Mouse (Mus musculus) heart, embryonic 13.5 days (tissue): ENCODE results near the gene Il12rb1. TPM values are rescaled to one million over a fixed set of nuclear protein-coding genes. Genes with fewer than 3 reads are reported as not detected.

ENCODE experiments used
- ATAC-seq: fragments of 200-750 bp; cut with Nextera tagmentation; 2 replicates; pipeline ENCODE4 v1.8.0; 2017; ENCODE audit warnings: moderate TSS enrichment; ENCODE audit not compliant: insufficient number of reproducible peaks, low FRiP score, low TSS enrichment; ENCODE audit errors: extremely low read depth
- H3K27ac ChIP-seq: fragments of 300-500 bp; sonication (generic); replicated peaks from 2 replicates; pipeline ENCODE4 v1.5.1; 2015; ENCODE audit warnings: moderate library complexity, mild to moderate bottlenecking, inconsistent platforms
- H3K27me3 ChIP-seq: fragments of 300-500 bp; sonication (generic); replicated peaks from 2 replicates; pipeline ENCODE4 v1.6.1; 2015; ENCODE audit warnings: mild to moderate bottlenecking, inconsistent platforms
- H3K36me3 ChIP-seq: fragments of 300-500 bp; sonication (generic); 2 replicates; pipeline ENCODE4 v1.6.1; 2015; ENCODE audit warnings: mild to moderate bottlenecking, inconsistent platforms
- H3K4me1 ChIP-seq: fragments of 300-500 bp; sonication (generic); 2 replicates; pipeline ENCODE4 v1.6.1; 2015; ENCODE audit warnings: inconsistent platforms
- H3K4me2 ChIP-seq: fragments of 300-500 bp; sonication (generic); 2 replicates; pipeline ENCODE4 v1.6.1; 2015; ENCODE audit warnings: inconsistent platforms, mild to moderate bottlenecking, moderate library complexity
- H3K4me3 ChIP-seq: fragments of 300-500 bp; sonication (generic); 2 replicates; pipeline ENCODE4 v1.5.1; 2015; ENCODE audit warnings: moderate library complexity, mild to moderate bottlenecking, inconsistent platforms
- H3K9ac ChIP-seq: fragments of 300-500 bp; sonication (generic); 2 replicates; pipeline ENCODE4 v1.6.1; 2015; ENCODE audit warnings: inconsistent platforms, mild to moderate bottlenecking, moderate library complexity
- H3K9me3 ChIP-seq: fragments of 300-500 bp; sonication (generic); 2 replicates; pipeline ENCODE4 v1.6.1; 2016; ENCODE audit warnings: inconsistent platforms
- WGBS: fragments of 180-500 bp; shearing (Covaris S2); methylation state at CpG from one replicate; pipeline ENCODE4 v1.1.7; 2015; ENCODE audit warnings: mixed read lengths; 5-methylcytosine and 5-hydroxymethylcytosine counted together
- microRNA-seq: library from miRNA; unstranded; fragments of <30 nt; microRNA quantifications from one replicate; pipeline ENCODE4, GENCODE M21; 2016
- polyA plus RNA-seq: library from polyadenylated mRNA; unstranded; fragments of >200 nt; fragmentation: Nextera tagmentation; extraction: Ambion mirVana; gene quantifications from 2 replicates; pipeline ENCODE4 v1.2.1, GENCODE M21; 2015

Gene Il12rb1
- polyA plus RNA-seq, 1 experiment from 2014 or later, result not detected

- Histone ChIP-seq H3K4me2 (peak overlapping the region; percentile 51), H3K9me3 (no peaks in the 10 kb centered on the region), H3K4me1 (peaks cover 55% of the 10 kb centered on the region), H3K9ac (0 out of 2 replicates have a peak overlapping the region, but pooled peaks have one; percentile 63), H3K4me3 (no peak overlapping the region), H3K27ac (no peak overlapping the region), H3K27me3 (peaks cover 3% of the 10 kb centered on the region), H3K36me3 (peaks cover 13% of the 10 kb centered on the region)
- no peak for ATAC-seq
- 43% methylated on average over 5 of the region's 5 CpGs for WGBS
These were observed 60.9 kb downstream of the Il12rb1 start for GRCm38 (mm10) chr8:70869199-70869571.

DNA sequence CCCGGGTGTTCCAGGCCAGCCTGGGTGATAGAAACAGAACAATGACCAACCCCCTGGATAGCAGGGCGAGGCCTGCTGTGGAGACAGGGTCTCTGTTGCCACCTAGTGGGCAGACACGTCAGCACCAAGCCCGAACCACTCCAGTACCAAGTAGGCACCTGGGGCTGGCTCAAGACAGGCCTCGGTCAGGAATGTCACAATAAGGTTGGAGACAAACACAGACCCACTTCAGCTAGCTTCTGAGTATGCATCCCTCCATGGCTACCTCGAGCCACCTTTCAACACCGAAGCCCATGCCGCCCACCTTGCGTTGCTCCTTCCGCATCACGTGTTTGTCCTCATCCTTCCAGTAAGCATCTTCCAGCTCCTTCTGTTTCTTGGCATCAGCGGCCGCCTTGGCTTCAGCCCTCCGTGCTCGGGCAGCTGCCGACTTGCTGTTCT, 61.4 kb downstream of the Il12rb1 start:
- 0 out of 2 replicates have a peak overlapping the region, but pooled peaks have one; percentile 63 for H3K9ac ChIP-seq
- peaks cover 51% of the 10 kb centered on the region for H3K4me1 ChIP-seq
- no peak overlapping the region for H3K4me2 ChIP-seq
- no peak overlapping the region for H3K4me3 ChIP-seq
- ATAC-seq, result no peak
- H3K27ac ChIP-seq, result no peak overlapping the region
- 43% methylated on average over 16 of the region's 16 CpGs for WGBS
- H3K27me3 ChIP-seq, result no peaks in the 10 kb centered on the region; the same call in none of the 2 replicates
- no peaks in the 10 kb centered on the region for H3K9me3 ChIP-seq
- peaks cover 13% of the 10 kb centered on the region for H3K36me3 ChIP-seq

Small RNAs within 50 kb of the gene (microRNA-seq; reads per million reads assigned to microRNA genes)
- not detected for gene Mir7240

Other genes starting within 250 kb of the Il12rb1 start
- gene Isyna1, start 214.1 kb upstream of the Il12rb1 start, polyA plus RNA-seq, result 135 and 145 TPM in 2 replicates
- 63.3 and 70.9 TPM in 2 replicates for gene Ssbp4, start 199.6 kb upstream of the Il12rb1 start, polyA plus RNA-seq
- gene Lrrc25, start 192.3 kb upstream of the Il12rb1 start, polyA plus RNA-seq, result 1.5 and 2.7 TPM in 2 replicates
- gene Gdf15, start 176.0 kb upstream of the Il12rb1 start, polyA plus RNA-seq, result 0.86 and 1.2 TPM in 2 replicates
- 33.7 and 37.3 TPM in 2 replicates for gene Pgpep1, start 148.1 kb upstream of the Il12rb1 start, polyA plus RNA-seq
- gene Lsm4, start 135.2 kb upstream of the Il12rb1 start, polyA plus RNA-seq, result 269 and 297 TPM in 2 replicates
- gene Jund, start 109.5 kb upstream of the Il12rb1 start, polyA plus RNA-seq, result 68.6 and 76.9 TPM in 2 replicates
- not detected in 2 replicates for gene Iqcn, start 105.0 kb upstream of the Il12rb1 start, polyA plus RNA-seq
- gene Gm3336, start 89.9 kb upstream of the Il12rb1 start, polyA plus RNA-seq, result not detected in 2 replicates
- gene Pde4c, start 84.7 kb upstream of the Il12rb1 start, polyA plus RNA-seq, result 0.14 TPM in 1 of 2 replicates, not detected in the other
- 17.4 and 23.2 TPM in 2 replicates for gene Rab3a, start 53.8 kb upstream of the Il12rb1 start, polyA plus RNA-seq
- 41.6 and 48.4 TPM in 2 replicates for gene Mpv17l2, start 47.5 kb upstream of the Il12rb1 start, polyA plus RNA-seq
- gene Pik3r2, start 31.7 kb upstream of the Il12rb1 start, polyA plus RNA-seq, result 34.9 and 36.5 TPM in 2 replicates
- 5.6 and 6.7 TPM in 2 replicates for gene Mast3, start 3.4 kb upstream of the Il12rb1 start, polyA plus RNA-seq
- 1.9 and 2.4 TPM in 2 replicates for gene Arrdc2, start 31.3 kb downstream of the Il12rb1 start, polyA plus RNA-seq
- gene Kcnn1, start 54.8 kb downstream of the Il12rb1 start, polyA plus RNA-seq, result 1.5 TPM in 2 replicates
- 88.5 and 89.0 TPM in 2 replicates for gene Ccdc124, start 65.5 kb downstream of the Il12rb1 start, polyA plus RNA-seq
- gene Slc5a5, start 84.3 kb downstream of the Il12rb1 start, polyA plus RNA-seq, result 0.06 and 0.09 TPM in 2 replicates
- 3,040 and 3,097 TPM in 2 replicates for gene Rpl18a, start 89.0 kb downstream of the Il12rb1 start, polyA plus RNA-seq
- 32.5 and 35.0 TPM in 2 replicates for gene Map1s, start 97.5 kb downstream of the Il12rb1 start, polyA plus RNA-seq